Mouse (Mus musculus) thymus, postnatal 14 days (tissue): ENCODE results near the gene Eif5a.

Experiments used
- DNase-seq: peaks from one replicate; pipeline ENCODE4 v3.0.0; 2021

Gene Eif5a

GRCm38 (mm10) chr11:69870289-69871069 lies 51.3 kb downstream of the Eif5a start:
- DNase-seq: no peak

GRCm38 (mm10) chr11:69867335-69867734 lies 54.4 kb downstream of the Eif5a start:
- DNase-seq: no peak
